Mouse (Mus musculus): ENCODE data around the gene Fscn2.

DNA sequence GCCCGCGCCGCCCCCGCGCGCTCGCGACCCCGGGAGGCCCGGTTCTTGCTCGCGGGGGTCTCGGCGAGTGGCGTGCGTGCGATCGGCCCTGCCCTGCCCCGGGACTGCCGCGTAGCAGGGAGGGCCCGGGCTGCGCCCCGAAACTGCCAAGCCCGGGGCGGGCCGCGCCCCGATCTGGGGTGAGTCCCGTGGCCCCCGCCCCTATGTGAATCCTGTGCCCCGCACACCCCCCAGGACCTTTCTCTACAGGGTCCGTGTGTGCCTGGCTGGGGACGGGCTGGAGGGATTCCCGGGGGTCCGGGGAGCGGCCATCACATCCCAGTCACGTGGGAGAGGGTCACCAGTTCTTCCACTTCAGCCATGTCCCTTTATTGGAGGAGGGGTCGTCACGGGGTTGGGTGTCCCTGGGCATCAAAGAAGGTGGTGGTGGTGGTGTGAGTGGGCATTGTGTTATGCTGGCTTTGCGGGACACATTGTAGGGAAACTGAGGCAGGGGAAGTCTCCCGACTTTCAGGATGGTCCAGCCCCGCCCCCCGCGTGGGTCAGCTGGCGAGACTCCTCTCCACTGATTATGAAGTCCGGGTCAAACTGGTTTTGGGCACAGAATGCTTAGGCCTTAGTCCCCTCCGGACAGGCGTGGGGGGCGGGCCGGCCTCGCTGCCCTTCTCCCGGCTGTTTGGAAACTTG is 12.5 kb upstream of the Fscn2 start:
- no peak for TF ChIP-seq CTCF (IDR thresholded peaks at IDR 0.05; ENCODE audit: low read depth)
- TF ChIP-seq EP300 (IDR thresholded peaks at IDR 0.05; ENCODE audit: low read depth) = no peak

Measured in liver, embryonic 14.5 days (tissue).